Mouse (Mus musculus): ENCODE data around the gene Casd1. TPM values are rescaled to one million over a fixed set of nuclear protein-coding genes. Genes with fewer than 3 reads are reported as not detected.

Casd1 gene
- polyA plus RNA-seq, 2 experiments: 36.3 to 44.2 TPM

DNA sequence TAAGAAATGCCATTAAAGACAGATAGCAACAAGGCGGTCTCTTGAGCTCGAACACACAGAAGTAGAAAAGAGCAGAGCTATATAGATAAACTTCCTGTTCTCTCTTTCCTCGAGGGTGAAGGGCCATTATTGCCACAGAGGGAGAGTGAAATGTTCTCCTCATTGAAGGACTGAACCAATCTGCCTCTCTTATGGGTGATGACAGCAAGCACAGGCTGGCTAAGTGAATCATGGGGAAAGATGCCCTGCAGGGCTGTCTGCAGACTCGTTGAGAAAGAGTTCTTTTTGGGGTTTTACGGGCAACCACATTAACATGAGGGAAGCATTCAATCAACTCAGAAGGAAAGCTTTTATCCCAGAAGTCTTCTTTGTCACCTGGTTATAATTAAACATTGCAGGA lies 21.0 kb upstream of the Casd1 start:
- no peaks in the 10 kb centered on the region for H3K36me3 ChIP-seq (ENCODE audit: control insufficient read depth, insufficient read depth, low read length)
- no peak overlapping the region for H3K9ac ChIP-seq (ENCODE audit: low read depth, low read length, severe bottlenecking)
- no peak overlapping the region for H3K27ac ChIP-seq (replicated peaks; ENCODE audit: low read depth, low read length)
- DNase-seq (ENCODE audit: low spot score) (no peak), ATAC-seq (ENCODE audit: low FRiP score, low read depth) (no peak)
- no peak overlapping the region for H3K4me2 ChIP-seq (replicated peaks; ENCODE audit: low read depth, low read length, severe bottlenecking)
- H3K4me3 ChIP-seq (replicated peaks; ENCODE audit: low read length): no peak overlapping the region
- peaks cover 9% of the 10 kb centered on the region; the same call in 1 of the 2 replicates for H3K4me1 ChIP-seq (ENCODE audit: control insufficient read depth, insufficient read depth, low read length)
- H3K9me3 ChIP-seq (ENCODE audit: control insufficient read depth, low read length): no peaks in the 10 kb centered on the region
- no peaks in the 10 kb centered on the region for H3K27me3 ChIP-seq (ENCODE audit: control insufficient read depth, insufficient read depth, low read length)
- TF ChIP-seq POLR2A (IDR thresholded peaks at IDR 0.05; ENCODE audit: borderline replicate concordance, extremely low read depth, insufficient read depth, insufficient read length): no peak
- WGBS: 30% methylated on average over 5 of the region's 5 CpGs

DNA sequence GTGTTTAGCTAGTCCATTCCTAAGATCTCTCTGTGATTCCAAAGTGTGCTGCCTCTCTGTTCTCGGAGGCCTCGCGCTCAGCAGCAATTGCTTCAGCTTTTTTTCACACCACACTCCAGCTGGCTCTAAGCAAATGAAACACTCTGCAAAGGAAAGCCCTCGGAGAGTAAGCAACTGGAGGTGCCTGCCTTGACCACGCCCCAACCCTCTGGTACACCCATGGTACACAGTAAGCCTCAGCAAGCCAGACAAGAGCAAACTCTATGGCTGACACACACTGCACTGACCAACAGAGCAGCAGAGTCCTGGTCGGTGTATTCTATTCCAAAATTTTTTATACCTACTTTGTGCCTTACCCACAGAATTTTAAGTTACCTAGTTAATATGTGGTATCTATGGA lies 17.2 kb upstream of the Casd1 start:
- no peak for TF ChIP-seq POLR2A (IDR thresholded peaks at IDR 0.05; ENCODE audit: borderline replicate concordance, extremely low read depth, insufficient read depth, insufficient read length)
- WGBS: 48% methylated on average over 6 of the region's 6 CpGs
- H3K27me3 ChIP-seq (ENCODE audit: control insufficient read depth, insufficient read depth, low read length): no peaks in the 10 kb centered on the region
- no peak overlapping the region for H3K27ac ChIP-seq (replicated peaks; ENCODE audit: low read depth, low read length)
- ATAC-seq (ENCODE audit: low FRiP score, low read depth) (no peak), DNase-seq (ENCODE audit: low spot score) (no peak)
- H3K4me1 ChIP-seq (ENCODE audit: control insufficient read depth, insufficient read depth, low read length): peaks cover 9% of the 10 kb centered on the region; the same call in 1 of the 2 replicates
- H3K36me3 ChIP-seq (ENCODE audit: control insufficient read depth, insufficient read depth, low read length): no peaks in the 10 kb centered on the region
- H3K9me3 ChIP-seq (ENCODE audit: control insufficient read depth, low read length): no peaks in the 10 kb centered on the region
- H3K4me2 ChIP-seq (replicated peaks; ENCODE audit: low read depth, low read length, severe bottlenecking): no peak overlapping the region
- H3K4me3 ChIP-seq (replicated peaks; ENCODE audit: low read length): no peak overlapping the region
- no peak overlapping the region for H3K9ac ChIP-seq (ENCODE audit: low read depth, low read length, severe bottlenecking)

DNA sequence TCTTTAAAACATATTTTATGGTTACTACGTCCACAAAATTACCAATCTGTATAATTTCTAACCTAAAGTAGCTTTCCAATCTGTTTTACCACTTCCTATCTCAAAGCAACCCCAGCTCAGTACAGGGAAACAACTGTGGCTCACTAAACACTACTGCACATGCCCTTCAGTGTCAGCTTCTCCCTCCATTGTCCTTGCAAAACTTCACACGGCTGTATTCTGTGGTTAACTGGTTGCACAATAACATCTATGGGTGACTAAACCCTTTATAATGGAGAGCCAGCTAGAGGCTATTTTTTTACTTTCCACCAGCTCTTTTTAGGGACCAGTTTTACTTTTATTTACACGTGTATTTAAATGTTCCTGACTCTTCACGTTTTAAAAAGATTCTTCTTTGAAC lies 12.7 kb upstream of the Casd1 start:
- TF ChIP-seq POLR2A (IDR thresholded peaks at IDR 0.05; ENCODE audit: borderline replicate concordance, extremely low read depth, insufficient read depth, insufficient read length): no peak
- Histone ChIP-seq H3K4me1 (ENCODE audit: control insufficient read depth, insufficient read depth, low read length) (peaks cover 9% of the 10 kb centered on the region; the same call in 1 of the 2 replicates), H3K27ac (replicated peaks; ENCODE audit: low read depth, low read length) (no peak overlapping the region), H3K9me3 (ENCODE audit: control insufficient read depth, low read length) (no peaks in the 10 kb centered on the region), H3K9ac (ENCODE audit: low read depth, low read length, severe bottlenecking) (no peak overlapping the region), H3K27me3 (ENCODE audit: control insufficient read depth, insufficient read depth, low read length) (no peaks in the 10 kb centered on the region), H3K36me3 (ENCODE audit: control insufficient read depth, insufficient read depth, low read length) (no peaks in the 10 kb centered on the region), H3K4me2 (replicated peaks; ENCODE audit: low read depth, low read length, severe bottlenecking) (no peak overlapping the region), H3K4me3 (replicated peaks; ENCODE audit: low read length) (no peak overlapping the region)
- no peak for DNase-seq (ENCODE audit: low spot score)
- no peak for ATAC-seq (ENCODE audit: low FRiP score, low read depth)
- 84% methylated on average over 4 of the region's 4 CpGs for WGBS

DNA sequence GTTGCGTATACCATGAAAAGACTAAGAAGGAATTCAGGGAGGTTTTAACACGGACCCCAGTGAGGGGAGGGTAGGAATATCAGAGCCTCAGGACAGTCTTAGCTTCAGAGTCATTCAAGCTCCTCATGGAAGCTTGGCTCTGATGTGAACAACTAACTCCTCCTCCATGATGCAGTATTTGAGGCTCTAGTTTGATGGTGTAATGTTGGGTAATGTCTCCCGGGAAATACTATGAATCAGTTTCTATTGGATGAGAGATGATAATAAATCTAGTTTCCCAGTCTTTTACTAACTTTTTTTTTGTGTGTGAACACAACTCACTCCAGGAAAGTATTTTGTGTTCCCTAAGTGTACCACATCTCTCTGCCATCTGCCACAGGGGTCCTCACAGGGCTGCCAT lies 11.9 kb upstream of the Casd1 start:
- Histone ChIP-seq H3K4me1 (ENCODE audit: control insufficient read depth, insufficient read depth, low read length) (0 out of 2 replicates have a peak, but pooled peaks cover 5% of the 10 kb centered on the region), H3K9ac (ENCODE audit: low read depth, low read length, severe bottlenecking) (no peak overlapping the region), H3K27me3 (ENCODE audit: control insufficient read depth, insufficient read depth, low read length) (no peaks in the 10 kb centered on the region), H3K36me3 (ENCODE audit: control insufficient read depth, insufficient read depth, low read length) (no peaks in the 10 kb centered on the region), H3K4me2 (replicated peaks; ENCODE audit: low read depth, low read length, severe bottlenecking) (no peak overlapping the region), H3K4me3 (replicated peaks; ENCODE audit: low read length) (no peak overlapping the region), H3K9me3 (ENCODE audit: control insufficient read depth, low read length) (no peaks in the 10 kb centered on the region), H3K27ac (replicated peaks; ENCODE audit: low read depth, low read length) (no peak overlapping the region)
- no peak for ATAC-seq (ENCODE audit: low FRiP score, low read depth)
- no peak for TF ChIP-seq POLR2A (IDR thresholded peaks at IDR 0.05; ENCODE audit: borderline replicate concordance, extremely low read depth, insufficient read depth, insufficient read length)
- WGBS: 91% methylated on average over 3 of the region's 3 CpGs
- no peak for DNase-seq (ENCODE audit: low spot score)

DNA sequence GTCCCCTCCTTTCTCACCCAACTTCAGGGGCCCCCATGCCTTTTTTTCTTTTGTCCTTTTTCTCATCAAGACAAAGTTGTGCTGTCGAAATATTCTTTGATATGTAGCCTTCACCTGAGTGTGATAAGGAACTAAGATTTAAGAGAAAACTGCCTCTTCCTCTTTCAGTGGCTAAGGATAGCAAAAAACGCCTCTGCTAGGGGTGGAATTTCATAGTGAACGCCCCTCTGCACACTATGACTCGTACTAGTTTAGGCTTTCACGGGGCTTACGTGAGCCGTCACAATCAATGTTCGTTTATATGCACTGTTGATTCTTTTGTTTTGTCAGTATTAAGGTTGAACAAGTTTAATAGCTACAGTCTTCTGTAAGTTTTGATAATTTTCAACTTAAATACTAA lies 10.6 kb upstream of the Casd1 start:
- 55% methylated on average over 8 of the region's 8 CpGs for WGBS
- Histone ChIP-seq H3K27me3 (ENCODE audit: control insufficient read depth, insufficient read depth, low read length) (no peaks in the 10 kb centered on the region), H3K36me3 (ENCODE audit: control insufficient read depth, insufficient read depth, low read length) (no peaks in the 10 kb centered on the region), H3K4me2 (replicated peaks; ENCODE audit: low read depth, low read length, severe bottlenecking) (no peak overlapping the region), H3K9me3 (ENCODE audit: control insufficient read depth, low read length) (no peaks in the 10 kb centered on the region), H3K4me1 (ENCODE audit: control insufficient read depth, insufficient read depth, low read length) (0 out of 2 replicates have a peak, but pooled peaks cover 2% of the 10 kb centered on the region), H3K9ac (ENCODE audit: low read depth, low read length, severe bottlenecking) (no peak overlapping the region), H3K27ac (replicated peaks; ENCODE audit: low read depth, low read length) (no peak overlapping the region), H3K4me3 (replicated peaks; ENCODE audit: low read length) (no peak overlapping the region)
- no peak for DNase-seq (ENCODE audit: low spot score)
- no peak for TF ChIP-seq POLR2A (IDR thresholded peaks at IDR 0.05; ENCODE audit: borderline replicate concordance, extremely low read depth, insufficient read depth, insufficient read length)
- ATAC-seq (ENCODE audit: low FRiP score, low read depth): no peak

DNA sequence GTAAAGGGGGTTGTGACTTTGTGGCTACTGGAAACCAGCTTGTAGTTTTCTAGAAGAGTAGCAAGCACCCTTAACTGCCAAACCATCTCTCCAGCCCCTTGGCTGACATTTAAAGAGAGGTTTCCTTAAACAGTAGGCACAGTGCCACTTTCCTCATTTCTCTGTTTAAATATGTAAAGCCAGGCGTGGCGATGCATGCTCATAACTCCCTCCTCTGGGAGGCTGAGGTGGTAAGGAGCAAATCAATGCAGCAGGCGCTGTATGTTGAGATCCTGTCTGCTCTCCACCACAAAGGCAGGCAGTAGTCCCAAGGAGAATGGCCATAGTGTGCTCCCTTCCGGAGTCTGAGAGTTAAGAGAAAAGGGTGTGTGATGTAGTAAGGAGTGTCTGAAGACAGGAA lies 2.9 kb upstream of the Casd1 start:
- no peak for TF ChIP-seq POLR2A (IDR thresholded peaks at IDR 0.05; ENCODE audit: borderline replicate concordance, extremely low read depth, insufficient read depth, insufficient read length)
- Histone ChIP-seq H3K36me3 (ENCODE audit: control insufficient read depth, insufficient read depth, low read length) (no peaks in the 10 kb centered on the region), H3K27me3 (ENCODE audit: control insufficient read depth, insufficient read depth, low read length) (no peaks in the 10 kb centered on the region), H3K4me1 (ENCODE audit: control insufficient read depth, insufficient read depth, low read length) (peaks cover 18% of the 10 kb centered on the region), H3K4me2 (replicated peaks; ENCODE audit: low read depth, low read length, severe bottlenecking) (no peak overlapping the region), H3K4me3 (replicated peaks; ENCODE audit: low read length) (no peak overlapping the region), H3K27ac (replicated peaks; ENCODE audit: low read depth, low read length) (no peak overlapping the region), H3K9me3 (ENCODE audit: control insufficient read depth, low read length) (no peaks in the 10 kb centered on the region), H3K9ac (ENCODE audit: low read depth, low read length, severe bottlenecking) (no peak overlapping the region)
- DNase-seq (ENCODE audit: low spot score) (no peak), ATAC-seq (ENCODE audit: low FRiP score, low read depth) (no peak)
- 61% methylated on average over 4 of the region's 4 CpGs for WGBS
